Mouse (Mus musculus) left cerebral cortex, postnatal 14 days (tissue): ENCODE results near the gene Thada. TPM values are rescaled to one million over a fixed set of nuclear protein-coding genes. Genes with fewer than 3 reads are reported as not detected.
"Not testable (repeated sequence)": the region's sequence is repeated elsewhere in the genome, so short reads cannot be mapped to it uniquely, and the experiment has no call there.

Experiments used
- DNase-seq, 2 experiments: peaks; one replicate each; pipeline ENCODE4 v3.0.0; 2021 to 2022; ENCODE audit warnings: low spot score in 2 of 2, mixed read lengths in 1 of 2
- intact Hi-C: fragments of 180-260 bp; cut with DNase I; formaldehyde crosslinking; loops from one replicate; pipeline ENCODE4 v1.15.1; 2025
- total RNA-seq, 2 experiments: library from RNA; stranded (reverse); gene quantifications; 2 replicates each; pipeline ENCODE4 v1.2.3; 2021

Thada gene
- total RNA-seq, 2 experiments from 2014 or later = 11.4 to 14.1 TPM

GRCm38 (mm10) chr17:84327051-84327925, 138.7 kb downstream of the Thada start:
- DNase-seq = no peak
- intact Hi-C loops = no loop called here

GRCm38 (mm10) chr17:84322176-84322575, 143.8 kb downstream of the Thada start:
- no peak for DNase-seq
- intact Hi-C loops = no loop called here

GRCm38 (mm10) chr17:84321351-84321750, 144.7 kb downstream of the Thada start:
- no peak for DNase-seq
- intact Hi-C loops = no loop called here

- DNase-seq = peak in 1 of 2 experiments; percentile 17
- intact Hi-C loops = no loop called here
These were observed 145.4 kb downstream of the Thada start for GRCm38 (mm10) chr17:84320576-84320975.

GRCm38 (mm10) chr17:84314341-84314740, 151.7 kb downstream of the Thada start:
- intact Hi-C loops = no loop called here
- no peak for DNase-seq

GRCm38 (mm10) chr17:84313494-84313893, 152.5 kb downstream of the Thada start:
- intact Hi-C loops = no loop called here
- no peak for DNase-seq

GRCm38 (mm10) chr17:84306151-84306550, 159.9 kb downstream of the Thada start:
- intact Hi-C loops = no loop called here
- DNase-seq = no peak

GRCm38 (mm10) chr17:84305074-84305473, 160.9 kb downstream of the Thada start:
- no peak for DNase-seq
- intact Hi-C loops = no loop called here

- intact Hi-C loops = no loop called here
- no peak for DNase-seq
These were observed 161.9 kb downstream of the Thada start for GRCm38 (mm10) chr17:84304141-84304540.

- no peak for DNase-seq
- intact Hi-C loops = no loop called here
These were observed 168.0 kb downstream of the Thada start for GRCm38 (mm10) chr17:84297976-84298375.

- DNase-seq = no peak
- intact Hi-C loops = no loop called here
These were observed 172.8 kb downstream of the Thada start for GRCm38 (mm10) chr17:84293221-84293620.

GRCm38 (mm10) chr17:84291228-84291627, 174.8 kb downstream of the Thada start:
- DNase-seq, intact Hi-C loops: not testable (repeated sequence)

- DNase-seq = no peak
- intact Hi-C loops = no loop called here
These were observed 178.2 kb downstream of the Thada start for GRCm38 (mm10) chr17:84287675-84288420.

GRCm38 (mm10) chr17:84286536-84286935, 179.5 kb downstream of the Thada start:
- intact Hi-C loops = no loop called here
- DNase-seq = no peak

- intact Hi-C loops = no loop called here
- no peak for DNase-seq
These were observed 183.4 kb downstream of the Thada start for GRCm38 (mm10) chr17:84282388-84283280.

GRCm38 (mm10) chr17:84279001-84279400, 187.0 kb downstream of the Thada start:
- no peak for DNase-seq
- intact Hi-C loops = no loop called here

- intact Hi-C loops = no loop called here
- no peak for DNase-seq
These were observed 187.6 kb downstream of the Thada start for GRCm38 (mm10) chr17:84278193-84278953.

- intact Hi-C loops = no loop called here
- DNase-seq = no peak
These were observed 191.0 kb downstream of the Thada start for GRCm38 (mm10) chr17:84274999-84275398.

GRCm38 (mm10) chr17:84274163-84274562, 191.8 kb downstream of the Thada start:
- DNase-seq = no peak
- intact Hi-C loops = no loop called here
